Mouse (Mus musculus): ENCODE measurements around the gene Wdr61.

Wdr61 gene

GRCm38 (mm10) chr9:54733921-54734638 is at the start of gene Wdr61:
Gene Wdr61, minus strand, starts transcription at chr9:54734519.
- DNase-seq (ENCODE audit: low read depth), result peak; percentile 91

DNA sequence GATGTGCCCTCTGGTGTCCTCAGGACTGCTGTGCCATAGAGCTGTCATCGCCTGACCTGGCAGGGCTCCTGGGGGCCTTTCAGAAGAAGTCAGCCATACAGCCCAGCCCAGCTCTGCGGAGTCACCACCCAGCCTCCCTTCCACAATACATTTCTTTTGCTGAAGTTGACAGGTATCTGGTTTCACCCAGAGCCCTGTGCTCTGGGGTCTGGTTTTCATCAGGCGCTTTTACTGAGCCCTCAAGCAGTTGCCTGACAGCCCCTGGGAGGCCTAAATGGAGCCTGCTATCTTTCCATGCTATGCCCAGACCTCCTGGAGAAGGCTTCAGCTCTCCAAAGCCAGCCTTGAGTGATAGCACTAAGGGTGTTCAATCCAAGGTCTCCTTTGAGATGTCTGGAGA is 49.7 kb upstream of the Wdr61 start:
- no peak for DNase-seq (ENCODE audit: low read depth)

DNA sequence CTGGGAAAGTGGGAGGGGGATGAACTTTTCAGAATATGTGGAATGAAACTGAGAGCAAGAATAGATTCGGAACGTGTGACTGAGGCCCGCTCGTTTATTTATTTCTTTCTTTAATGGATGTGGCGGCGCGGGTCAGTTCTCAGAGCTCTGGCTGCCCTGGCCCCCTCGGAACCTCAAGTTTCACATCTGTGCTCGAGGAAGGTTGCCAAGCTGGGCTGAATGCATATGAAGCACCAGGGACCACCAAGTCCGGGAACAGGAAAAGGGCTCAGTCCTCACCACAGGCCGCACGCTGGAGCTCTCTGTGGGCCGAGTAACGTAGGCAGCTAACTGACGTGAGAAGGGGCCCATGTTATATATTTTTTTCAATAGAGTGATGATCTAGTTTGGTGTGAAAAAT is 48.2 kb upstream of the Wdr61 start:
- DNase-seq (ENCODE audit: low read depth), result no peak

DNA sequence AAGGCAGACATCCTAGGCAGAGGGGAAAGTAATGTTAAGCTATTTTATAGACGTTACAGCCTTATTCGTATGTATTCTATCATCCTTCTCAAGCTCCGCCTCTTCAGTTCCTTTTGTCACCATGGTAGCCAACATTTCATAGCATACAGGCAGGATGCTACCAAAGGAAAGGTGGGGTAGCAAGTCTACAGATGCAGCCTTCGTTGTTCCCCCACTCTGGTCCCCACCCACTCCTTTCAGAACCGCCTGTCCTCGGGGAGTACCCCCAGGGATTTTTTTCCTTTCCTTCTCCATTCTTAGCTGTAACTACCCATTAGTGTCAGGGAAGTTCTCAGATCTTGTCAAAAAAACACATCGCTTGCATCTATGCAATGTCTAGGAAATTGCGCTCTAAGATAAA is 45.0 kb upstream of the Wdr61 start:
- no peak for DNase-seq (ENCODE audit: low read depth)

DNA sequence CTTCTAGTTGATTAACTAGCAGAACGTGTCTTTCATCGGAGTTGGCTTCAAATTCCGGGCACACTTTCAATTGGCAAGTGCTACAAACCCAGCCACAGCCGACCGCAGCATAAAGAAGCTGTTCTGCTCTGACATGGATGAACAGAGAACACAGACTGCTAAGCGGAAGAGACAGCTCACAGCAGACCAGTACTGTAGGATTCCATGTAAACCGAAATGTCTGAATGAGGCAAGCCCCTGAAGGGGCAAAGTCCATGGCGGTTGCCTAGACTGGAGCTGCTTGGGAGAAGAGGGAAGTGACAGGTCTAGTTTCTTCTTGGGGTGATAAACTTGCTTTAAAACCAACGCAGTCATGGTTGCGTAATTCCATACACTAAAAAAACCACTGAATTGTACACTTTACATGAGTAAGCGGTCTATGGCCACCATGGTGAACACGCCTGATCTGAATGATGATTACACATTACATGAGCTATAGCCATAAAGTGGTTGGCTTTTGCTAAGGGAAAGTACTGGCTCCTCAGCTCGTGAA is 42.2 kb upstream of the Wdr61 start:
- DNase-seq (ENCODE audit: low read depth), result peak; percentile 65

DNA sequence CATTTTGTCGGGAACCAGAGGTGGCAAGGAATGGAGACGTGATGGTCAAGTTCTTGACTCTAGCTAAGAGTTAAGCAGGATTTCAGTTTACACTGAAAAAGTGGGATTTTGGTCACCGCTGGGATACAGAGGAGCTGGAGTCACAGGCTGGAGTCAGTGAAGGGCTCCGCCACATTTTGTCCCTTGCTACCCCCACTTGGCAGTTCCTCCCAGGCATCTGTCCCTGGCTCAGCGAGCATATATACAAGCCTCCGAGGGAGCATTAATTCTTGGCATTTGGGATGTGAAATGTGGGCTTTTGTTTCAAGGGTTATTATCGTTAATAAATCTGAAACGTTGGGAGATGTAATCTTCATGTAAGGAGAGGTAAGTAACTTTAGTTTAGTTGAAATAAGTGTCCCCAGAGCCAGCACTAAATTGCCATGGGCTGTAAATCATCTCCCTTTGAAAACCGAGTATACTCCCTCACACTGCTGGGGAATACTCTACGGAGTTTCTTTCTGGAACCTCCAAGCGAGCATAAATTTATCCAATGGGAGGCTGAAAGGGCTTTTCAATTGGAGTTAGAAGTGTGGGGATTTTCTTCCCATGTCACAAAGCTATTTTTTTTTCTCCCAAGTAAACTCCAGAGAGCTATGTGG is 35.9 kb upstream of the Wdr61 start:
- no peak for DNase-seq (ENCODE audit: low read depth)

GRCm38 (mm10) chr9:54765336-54766085 is 31.2 kb upstream of the Wdr61 start:
- no peak for DNase-seq (ENCODE audit: low read depth)

DNA sequence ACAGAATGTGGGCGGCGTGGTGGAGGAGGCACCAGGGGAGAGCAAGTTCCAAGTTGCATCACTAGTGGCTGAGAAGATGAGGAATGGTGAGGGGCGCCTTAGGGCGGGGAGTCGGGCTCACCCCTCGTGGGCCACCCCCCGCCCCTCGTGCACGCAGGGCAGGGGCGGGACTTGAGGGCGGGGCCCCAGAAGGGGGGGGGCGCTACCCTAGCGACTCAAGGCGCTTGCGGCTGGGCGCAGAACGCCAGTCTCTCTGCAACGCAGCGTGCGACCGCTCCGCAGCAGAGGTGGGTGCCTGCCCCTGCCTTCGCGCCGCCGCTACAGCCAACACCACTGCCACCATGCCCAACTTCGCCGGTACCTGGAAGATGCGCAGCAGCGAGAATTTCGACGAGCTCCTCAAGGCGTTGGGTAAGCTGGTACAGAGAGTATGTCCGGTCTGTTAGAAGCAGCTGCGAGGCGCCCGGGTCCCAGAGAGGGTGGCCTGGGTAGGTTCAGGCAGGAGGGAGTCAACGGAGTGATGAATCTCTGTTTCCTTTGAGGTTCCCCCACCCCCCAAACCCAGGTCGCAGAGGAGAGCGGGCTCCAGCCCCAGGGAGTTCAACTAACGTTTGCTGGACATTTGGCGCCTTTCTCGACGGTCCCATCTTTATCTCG is 30.4 kb upstream of the Wdr61 start, which contains the start of gene Crabp1:
TSS of gene Crabp1 (plus strand) at position 188 of the 657 bp plus-strand sequence.
- no peak for DNase-seq (ENCODE audit: low read depth)

GRCm38 (mm10) chr9:54764091-54764490 is 29.8 kb upstream of the Wdr61 start:
- no peak for DNase-seq (ENCODE audit: low read depth)

DNA sequence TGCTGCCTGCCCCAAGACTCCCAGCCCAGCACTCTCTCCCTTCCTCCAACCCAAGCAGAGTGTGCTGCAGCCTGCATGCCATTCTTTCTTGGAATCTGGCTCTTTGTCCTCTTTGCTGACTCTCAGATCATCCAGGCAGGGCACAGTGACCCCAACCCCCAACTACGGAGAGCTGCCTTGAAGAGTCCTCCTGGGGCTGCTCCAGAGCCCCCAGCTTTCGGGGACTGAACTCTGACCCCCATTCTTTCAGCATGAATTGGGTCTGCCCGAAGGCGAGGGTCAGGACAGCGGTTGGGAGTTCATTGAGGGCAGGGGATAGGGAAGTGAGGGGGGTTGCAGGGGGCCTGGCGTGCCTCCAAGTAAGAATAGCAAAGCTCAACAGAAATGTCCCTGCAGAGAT is 25.3 kb upstream of the Wdr61 start:
- no peak for DNase-seq (ENCODE audit: low read depth)

- DNase-seq (ENCODE audit: low read depth), result no peak
These were observed 18.6 kb upstream of the Wdr61 start for GRCm38 (mm10) chr9:54752944-54753295.

- no peak for DNase-seq (ENCODE audit: low read depth)
These were observed 18.1 kb upstream of the Wdr61 start for GRCm38 (mm10) chr9:54752201-54752943.

DNA sequence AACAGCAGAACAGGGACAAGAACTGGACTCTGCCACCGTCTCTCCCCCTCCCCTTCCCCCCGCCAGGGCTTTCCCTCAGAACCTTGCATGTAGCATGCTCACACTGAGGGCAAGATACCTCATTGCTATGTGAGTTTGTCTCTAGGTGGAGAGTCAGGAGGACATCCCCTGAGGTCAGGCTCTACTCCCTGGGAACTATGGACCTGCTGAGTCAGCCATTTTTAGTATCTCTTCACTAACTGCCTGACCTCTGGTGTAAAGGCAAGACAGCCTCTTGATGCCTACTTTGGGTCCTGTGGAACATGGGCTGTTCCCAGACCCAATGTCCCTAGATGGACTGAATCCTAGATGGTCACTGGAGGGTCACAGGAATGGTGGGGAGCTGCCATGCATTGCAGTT is 17.4 kb upstream of the Wdr61 start:
- DNase-seq (ENCODE audit: low read depth), result no peak

GRCm38 (mm10) chr9:54750215-54750981 is 16.1 kb upstream of the Wdr61 start:
- DNase-seq (ENCODE audit: low read depth), result no peak

GRCm38 (mm10) chr9:54745740-54746370 is 11.5 kb upstream of the Wdr61 start:
- DNase-seq (ENCODE audit: low read depth), result no peak

DNA sequence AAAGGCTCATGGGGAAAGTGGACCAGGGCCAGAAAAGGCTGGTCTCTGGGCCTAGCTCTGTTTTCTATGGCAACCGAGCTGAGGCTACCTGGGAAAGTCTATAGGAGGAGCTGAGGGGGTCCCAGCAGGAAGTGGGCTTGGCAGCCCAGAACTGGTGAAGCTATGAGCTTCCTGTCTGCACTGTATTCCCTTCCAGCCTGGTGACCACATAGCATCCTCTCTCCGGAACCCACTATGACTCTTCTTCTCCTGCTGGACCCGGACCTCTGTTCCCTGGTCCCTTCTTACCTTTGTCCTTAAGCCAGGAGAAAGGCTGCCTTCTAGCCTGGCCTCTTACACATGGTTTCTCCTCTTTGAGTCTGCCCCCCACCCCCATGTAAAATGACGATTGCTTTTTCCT is 9.6 kb upstream of the Wdr61 start:
- no peak for DNase-seq (ENCODE audit: low read depth)

DNA sequence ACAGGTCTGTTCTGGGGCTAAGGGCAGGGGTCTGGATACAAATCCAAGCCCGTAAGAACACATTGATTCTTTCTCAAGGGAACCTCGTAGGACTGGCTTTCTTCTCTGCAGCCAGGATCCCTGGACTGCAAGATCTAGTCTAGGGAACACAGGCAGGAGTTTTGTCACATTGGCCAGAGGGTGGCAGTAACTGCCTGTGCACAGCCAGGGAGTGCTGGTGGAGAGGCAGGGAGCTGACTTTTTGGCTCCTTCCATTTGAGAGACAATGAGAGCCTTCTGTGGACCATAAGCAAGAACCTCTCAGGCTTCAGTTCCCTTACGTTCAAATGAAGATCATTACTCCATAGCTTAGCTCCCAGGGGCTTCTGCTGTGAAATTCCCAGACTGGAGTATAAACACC is 4.1 kb upstream of the Wdr61 start:
- peak; percentile 48 for DNase-seq (ENCODE audit: low read depth)

DNA sequence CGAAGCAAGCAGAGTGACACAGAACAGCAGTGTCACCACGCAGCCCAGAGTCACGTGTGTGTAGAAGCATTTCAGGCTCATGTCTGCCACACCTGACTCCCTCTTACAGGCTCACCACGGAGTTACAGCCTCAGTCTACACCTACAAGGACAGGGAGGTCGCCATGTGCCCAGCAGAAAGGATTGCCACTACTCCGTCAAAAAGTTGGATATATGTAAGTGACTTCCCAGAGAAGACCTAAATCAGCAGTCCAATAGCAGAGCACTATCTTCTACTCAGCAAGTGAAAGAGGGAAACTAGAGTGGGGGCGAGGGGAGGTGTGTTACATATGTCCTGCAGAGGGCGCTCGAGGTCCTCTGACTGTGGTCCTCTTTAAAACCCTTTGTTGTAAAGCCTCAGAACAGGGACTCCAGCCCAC is 2.0 kb upstream of the Wdr61 start:
- DNase-seq (ENCODE audit: low read depth), result peak; percentile 33

DNA sequence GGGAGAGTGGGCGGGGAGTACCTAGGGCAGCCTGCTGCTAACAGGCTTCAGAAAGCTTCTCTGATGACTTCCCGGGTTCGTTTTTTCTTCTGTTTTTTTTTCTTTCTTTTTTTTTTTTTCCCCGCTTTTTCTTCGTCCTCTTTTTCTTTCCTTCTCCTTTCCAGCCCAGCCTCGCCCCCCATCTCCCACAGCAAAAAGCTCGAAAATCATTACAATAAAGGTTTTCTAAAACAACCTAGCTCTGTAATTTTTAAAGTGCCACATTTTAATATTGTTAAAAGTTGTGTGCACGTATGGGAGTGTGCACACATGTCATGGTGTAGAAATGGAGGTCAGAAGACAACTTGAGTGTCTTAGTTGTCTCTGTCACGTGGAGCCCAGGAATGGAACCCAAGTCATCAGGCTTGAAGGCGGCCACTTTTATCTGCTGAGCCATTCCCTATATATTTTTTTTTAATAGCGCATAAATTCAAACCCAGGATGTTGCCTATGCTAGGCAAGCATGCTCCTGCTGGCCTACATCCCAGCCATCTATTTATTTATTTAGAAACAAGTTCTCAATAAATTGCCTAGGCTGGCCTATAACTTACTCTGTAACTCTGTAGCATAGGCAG is 427 bp upstream of the Wdr61 start:
- no peak for DNase-seq (ENCODE audit: low read depth)

GRCm38 (mm10) chr9:54732122-54732521 is 2.2 kb downstream of the Wdr61 start:
- DNase-seq (ENCODE audit: low read depth), result no peak

All from fibroblast of lung, adult 2 months (primary cell).